Mouse (Mus musculus) NIH3T3 (cell line): ENCODE measurements around the gene B4galt4.
A peak's percentile ranks its signal among the peaks of the same experiment; 100 is the strongest.
"Not testable (repeated sequence)": the region's sequence is repeated elsewhere in the genome, so short reads cannot be mapped to it uniquely, and the experiment has no call there.

Experiments used
- DNase-seq: peaks from one replicate; pipeline ENCODE4 v3.0.0-alpha.2; 2012; ENCODE audit warnings: low read depth

Gene B4galt4

GRCm38 (mm10) chr16:38742113-38742658 lies at the start of gene B4galt4:
Gene B4galt4, plus strand, starts transcription at chr16:38742264.
- DNase-seq = peak; percentile 60

DNA sequence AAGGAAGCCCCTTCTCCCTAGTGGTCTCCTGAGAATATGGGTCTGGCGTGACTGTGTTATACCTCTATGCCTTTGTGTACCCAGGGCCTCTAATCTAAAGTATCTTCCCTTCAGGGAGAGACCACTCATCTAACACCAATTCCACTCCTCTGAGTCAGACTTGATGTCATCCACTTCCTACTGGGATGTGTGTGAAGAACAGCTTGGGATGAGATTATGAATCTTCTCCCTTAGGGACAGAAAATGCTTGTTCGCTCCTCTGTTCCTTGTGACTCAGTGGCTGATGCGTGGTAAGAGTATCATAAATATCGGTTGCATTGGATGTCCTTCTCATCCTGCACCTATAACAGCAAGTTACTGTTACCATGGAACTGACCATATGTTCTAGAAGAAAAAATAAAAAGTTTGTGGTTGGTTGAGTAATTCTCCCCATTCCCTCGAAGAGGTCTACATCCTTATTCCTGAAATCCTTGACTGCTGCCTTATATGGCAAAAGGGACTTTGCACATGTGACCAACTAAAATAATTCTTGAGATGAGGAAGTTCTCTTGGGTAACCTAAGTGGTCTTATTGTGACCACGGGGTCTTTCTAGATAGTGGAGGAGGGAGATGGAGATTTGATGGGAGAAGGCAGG lies 47.0 kb upstream of the B4galt4 start:
- DNase-seq = peak; percentile 37

- DNase-seq = no peak
Measured at GRCm38 (mm10) chr16:38695557-38695956, 46.5 kb upstream of the B4galt4 start.

- DNase-seq = no peak
Measured at GRCm38 (mm10) chr16:38697611-38698010, 44.5 kb upstream of the B4galt4 start.

DNA sequence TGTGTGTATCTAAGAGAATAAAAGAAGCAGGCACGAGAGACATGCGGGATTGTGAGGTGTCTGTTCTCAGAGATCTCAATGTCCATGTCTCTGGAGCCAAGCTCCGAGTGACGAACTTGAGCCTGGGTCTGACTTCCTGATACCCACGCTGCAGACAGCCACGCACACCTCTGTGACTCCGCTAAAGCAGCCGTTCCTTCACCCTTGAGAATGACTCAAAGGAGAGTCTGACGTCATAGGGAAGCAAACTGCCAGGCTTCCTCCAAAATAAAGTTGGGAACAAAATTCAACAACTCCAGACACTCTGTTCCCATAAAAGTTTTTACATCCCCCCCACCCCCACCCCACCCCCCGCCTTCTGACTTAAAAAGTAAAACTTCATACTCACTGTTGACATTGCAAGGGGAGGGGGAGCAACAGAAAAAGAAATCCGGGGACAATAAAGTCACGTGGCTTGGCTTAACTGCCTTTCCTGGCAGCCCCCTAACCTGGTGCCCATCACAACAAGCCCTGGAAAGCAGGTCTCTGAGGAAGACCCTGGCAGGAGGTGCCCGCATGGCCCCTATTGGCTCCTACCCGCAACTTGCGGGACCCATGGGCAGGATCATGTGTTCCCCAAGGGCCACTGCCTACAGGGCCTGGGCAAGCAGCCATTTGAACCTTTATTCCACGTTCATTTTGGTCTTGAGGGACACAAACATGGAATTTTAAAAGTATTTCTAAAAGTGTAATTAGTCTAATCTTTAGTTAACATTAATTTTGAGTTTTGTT lies 41.5 kb upstream of the B4galt4 start:
- DNase-seq = peak; percentile 17

- DNase-seq = no peak
Measured at GRCm38 (mm10) chr16:38701492-38702185, 40.4 kb upstream of the B4galt4 start.

GRCm38 (mm10) chr16:38702316-38702715 lies 39.7 kb upstream of the B4galt4 start:
- no peak for DNase-seq

GRCm38 (mm10) chr16:38703501-38703900 lies 38.6 kb upstream of the B4galt4 start:
- no peak for DNase-seq

DNA sequence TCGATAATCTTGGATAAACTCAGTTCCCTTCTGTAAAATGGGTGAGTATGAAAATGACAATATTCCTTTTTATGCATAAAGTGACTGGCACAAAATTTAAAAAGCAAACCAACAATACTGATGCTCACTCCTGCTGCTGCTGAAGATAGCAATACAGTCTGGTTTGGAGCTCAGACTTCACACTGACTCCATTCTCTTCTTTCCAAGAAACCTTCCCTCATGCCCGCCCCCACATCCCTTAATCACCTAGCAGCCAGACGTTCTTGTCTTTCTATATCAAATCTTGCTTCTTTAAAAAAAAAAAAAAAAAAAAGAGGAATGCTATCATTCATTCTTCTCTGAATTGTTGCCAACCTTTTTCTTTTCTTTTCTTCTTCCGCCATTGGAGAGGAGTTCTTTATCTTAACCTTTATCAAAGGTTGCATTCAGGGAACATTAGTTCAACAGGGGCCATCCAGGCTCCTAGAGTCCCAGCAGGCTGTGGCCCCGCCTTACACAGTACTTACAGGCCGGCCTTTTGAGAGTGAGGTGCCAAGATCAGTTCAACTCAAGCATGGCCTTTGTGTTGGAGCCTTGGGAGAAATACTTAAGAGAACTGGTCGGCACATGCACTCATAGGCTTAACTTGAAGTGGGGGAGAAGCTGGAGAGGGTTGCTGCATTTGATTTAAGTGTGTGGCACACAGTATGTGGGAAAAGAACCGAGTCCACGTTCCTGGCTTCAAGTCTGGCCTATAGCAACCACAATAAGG lies 36.4 kb upstream of the B4galt4 start:
- DNase-seq = peak; percentile 22

DNA sequence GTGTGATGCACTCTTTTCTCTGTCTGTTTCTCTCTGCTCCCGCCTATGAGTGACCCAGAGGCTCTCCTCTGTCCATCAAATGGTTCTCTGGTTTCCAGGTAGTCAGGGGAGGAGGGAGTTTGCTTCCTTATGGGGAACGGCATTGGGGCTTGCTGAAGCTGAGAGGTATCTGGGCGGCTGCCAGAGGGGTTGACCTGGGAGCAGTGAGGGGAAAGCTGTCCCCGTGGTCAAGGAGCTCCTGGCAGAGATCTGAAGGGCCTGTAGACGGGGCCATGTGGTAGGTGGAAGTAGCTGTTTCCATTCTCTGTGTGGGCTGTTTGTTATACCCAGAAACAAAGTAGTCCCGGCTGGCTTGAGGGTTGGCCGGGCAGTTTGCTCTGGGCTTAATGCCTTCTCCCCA lies 35.3 kb upstream of the B4galt4 start:
- DNase-seq = no peak

- DNase-seq = no peak
Measured at GRCm38 (mm10) chr16:38708962-38709520, 33.0 kb upstream of the B4galt4 start.

DNA sequence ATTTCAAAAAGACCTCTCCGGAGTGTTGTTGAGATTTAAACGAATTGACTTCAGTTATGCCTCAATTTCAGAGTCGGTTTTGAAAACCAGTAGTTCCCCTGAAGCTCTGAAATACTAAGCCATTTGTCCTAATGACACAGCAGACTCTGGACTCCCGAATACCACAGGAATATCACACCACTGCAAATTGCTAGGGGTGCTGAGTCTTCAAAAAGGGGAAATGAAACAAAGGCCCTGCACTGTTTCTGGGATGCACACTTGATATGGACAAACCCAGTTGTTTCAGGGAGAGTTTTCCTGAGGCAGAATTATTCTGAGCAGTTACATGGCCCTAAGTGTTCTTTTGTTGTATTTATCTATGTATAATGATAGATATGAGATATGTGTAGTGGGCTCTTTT lies 30.8 kb upstream of the B4galt4 start:
- DNase-seq = no peak

DNA sequence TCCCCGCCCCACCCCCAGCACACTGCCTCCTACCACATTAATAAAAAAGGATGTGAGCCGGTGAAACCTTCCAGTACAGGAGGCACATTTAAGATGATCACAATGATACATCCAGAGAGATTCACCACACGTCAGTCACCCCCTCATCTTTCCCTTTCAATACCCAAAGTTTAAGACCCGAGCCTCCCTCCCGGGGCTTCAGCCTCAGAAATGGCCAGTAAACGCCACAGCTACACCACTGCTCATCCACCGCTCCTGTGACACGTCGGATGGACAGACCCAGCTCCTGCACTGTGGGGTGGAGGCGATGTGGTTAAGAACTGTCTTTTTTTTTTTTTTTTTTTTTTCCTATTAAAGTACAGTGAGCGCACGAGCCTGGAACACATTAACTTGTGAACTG lies 30.0 kb upstream of the B4galt4 start:
- no peak for DNase-seq

DNA sequence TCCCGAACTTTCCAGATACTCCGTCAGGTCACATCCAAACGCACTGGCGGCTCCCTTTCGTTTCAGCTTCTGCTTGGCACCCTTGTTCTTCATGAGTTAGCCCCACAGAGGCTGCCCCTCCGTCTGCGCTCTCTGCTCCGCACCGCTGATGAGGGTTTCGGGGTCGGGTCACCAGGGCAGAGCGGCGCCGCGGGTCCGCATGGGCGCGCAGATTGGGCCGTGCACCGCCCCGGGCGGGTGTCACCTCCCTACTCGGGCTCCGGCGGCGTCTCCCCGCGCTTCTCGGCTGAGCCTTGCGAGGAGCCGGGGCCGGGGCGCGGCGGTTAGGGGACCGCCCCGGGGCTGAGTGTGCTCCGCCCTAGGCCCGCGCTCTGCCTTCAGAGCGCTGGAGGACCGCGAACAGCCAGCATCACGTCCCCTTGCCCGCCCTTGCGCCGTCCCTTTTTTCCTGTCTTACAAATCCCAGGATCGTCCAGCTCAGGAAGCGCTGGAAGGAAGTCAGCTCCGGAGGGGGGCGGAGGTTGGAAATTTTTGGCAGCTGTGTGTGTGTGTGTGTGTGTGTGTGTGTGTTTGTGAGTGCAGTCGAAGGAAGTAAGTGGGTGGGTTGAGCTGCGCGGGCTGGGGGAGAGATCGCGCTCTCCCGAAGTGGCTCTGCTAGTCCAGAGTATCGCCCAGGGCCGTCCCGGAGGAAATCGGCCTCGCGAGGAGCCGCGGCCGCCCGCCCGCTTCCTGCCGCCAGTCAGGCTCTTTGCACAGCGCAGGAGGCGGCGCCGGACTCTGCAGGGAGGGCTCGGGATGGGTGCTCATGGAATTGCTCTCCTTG lies 29.3 kb upstream of the B4galt4 start, which contains the start of gene Arhgap31:
Gene Arhgap31, minus strand, starts transcription at position 694 of the 823 bp plus-strand sequence.
- peak; percentile 81 for DNase-seq

DNA sequence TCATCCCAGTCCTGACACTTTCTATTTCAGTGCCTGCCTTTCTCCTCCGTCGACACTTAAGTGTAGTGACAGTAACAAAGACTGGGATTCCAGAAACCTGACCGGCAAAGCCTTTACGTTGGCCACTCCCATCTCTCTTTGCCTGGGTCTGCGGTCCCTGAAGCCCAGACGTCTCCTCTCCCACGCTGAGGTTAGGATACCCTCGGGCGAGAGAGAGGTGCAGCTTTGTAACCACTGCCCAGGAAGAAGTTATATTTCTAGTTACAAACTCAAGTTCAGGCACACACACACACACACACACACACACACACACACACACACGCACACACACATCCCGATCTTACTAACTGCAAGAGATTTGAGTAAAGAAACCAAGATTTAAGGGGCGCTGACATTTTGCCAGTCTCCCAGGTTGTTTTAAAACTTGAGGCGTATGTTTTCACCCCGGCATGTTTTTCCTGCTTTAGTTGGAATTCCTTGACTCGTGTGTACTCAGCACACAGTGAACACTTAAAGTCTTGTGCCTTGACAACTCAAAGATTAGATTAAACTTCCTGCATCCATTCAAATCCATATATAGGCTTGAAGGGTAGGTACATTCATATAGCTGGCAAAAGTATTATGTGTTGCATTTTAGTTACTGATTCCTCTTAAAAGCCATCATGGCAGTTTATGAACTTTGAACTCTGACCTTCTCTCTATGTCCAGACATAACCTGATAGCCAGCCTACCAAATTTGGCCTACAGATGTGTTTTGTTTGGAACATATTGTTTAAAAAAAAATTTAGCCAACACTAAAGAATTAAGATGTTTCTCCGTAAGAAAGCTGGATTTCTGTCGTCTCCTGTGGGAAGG lies 28.4 kb upstream of the B4galt4 start:
- no peak for DNase-seq

DNA sequence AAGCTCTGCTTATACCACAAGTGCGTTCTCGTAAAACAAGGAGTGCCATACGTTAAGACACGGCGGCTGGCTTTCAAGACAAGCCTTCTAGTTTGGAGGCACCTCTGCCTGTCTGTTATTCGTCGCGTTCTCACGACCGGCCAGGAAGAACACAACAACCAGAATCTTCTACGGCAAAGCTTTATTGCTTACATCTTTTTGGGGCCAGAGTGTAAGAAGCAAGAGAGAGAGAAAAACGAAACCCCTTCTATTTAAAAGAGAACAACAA lies 27.9 kb upstream of the B4galt4 start:
- DNase-seq = not testable (repeated sequence)

DNA sequence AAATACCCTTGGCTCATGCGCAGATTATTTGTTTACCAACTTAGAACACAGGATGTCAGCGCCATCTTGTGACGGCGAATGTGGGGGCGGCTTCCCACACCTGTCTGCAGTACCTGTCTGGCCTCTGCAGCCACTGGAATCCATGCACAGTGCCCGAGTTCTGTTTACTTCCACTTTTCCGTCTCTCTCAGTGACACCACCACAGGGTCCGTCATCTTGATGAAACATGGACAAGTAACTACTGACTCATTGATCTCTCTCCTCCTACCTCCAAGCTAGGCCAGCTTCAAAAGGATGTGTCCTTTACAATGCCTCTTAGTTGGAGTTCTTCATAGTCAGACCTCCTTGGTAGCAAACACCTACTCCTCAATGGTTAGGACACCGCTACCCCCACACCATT lies 20.7 kb upstream of the B4galt4 start:
- DNase-seq = no peak

DNA sequence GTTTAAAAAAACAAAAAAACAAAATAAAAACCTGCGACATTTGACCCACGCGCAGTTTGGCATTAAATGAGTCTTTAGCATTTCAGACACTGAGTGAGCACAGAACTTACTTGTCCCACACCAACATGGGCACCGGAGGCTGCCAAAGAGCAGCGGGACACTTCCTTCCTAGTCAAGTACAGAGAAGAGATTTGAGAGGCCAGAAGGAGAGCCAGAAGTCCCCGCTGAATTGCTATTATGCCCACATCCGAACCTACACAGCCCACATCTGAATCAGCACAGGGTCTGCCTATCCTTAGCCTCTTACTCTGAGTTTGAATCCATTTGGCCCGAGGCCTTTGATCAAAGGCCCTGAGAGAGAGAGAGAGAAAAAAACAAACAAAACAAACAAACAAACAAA lies 17.8 kb upstream of the B4galt4 start:
- no peak for DNase-seq

- no peak for DNase-seq
Measured at GRCm38 (mm10) chr16:38724974-38725373, 17.1 kb upstream of the B4galt4 start.

DNA sequence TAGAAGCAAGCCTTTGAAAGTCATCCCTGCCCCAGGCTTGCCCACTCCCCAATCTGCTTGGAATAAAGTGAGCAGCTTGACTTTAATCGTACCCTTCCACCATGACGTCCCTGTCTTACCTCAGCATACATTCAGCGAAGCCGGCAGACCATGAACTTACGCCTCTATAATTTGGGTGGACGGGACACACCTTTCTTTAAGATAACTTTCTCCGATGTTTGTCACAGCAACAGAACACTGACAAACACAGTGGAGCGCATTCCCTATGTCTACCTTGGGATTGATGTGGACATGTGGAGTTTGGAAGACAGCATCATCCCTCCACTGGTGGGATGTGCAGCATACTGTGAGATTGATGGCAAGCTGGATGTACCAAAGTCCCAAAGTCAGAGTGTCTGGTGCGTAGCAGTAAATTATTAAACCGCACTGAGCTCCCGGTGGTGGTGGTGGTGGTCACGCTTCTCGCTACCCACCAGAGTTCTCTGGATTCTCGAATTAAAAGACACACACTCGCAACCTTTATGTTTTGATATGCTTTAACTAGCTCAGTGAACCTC lies 13.4 kb upstream of the B4galt4 start:
- no peak for DNase-seq
